Mouse (Mus musculus) right cerebral cortex, postnatal 25 days (tissue): ENCODE measurements around the gene Gm20388.
"Not testable (repeated sequence)": the region's sequence is repeated elsewhere in the genome, so short reads cannot be mapped to it uniquely, and the experiment has no call there.

Experiments used
- DNase-seq: peaks from one replicate; pipeline ENCODE4 v3.0.0; 2022

The Gm20388 gene

DNA sequence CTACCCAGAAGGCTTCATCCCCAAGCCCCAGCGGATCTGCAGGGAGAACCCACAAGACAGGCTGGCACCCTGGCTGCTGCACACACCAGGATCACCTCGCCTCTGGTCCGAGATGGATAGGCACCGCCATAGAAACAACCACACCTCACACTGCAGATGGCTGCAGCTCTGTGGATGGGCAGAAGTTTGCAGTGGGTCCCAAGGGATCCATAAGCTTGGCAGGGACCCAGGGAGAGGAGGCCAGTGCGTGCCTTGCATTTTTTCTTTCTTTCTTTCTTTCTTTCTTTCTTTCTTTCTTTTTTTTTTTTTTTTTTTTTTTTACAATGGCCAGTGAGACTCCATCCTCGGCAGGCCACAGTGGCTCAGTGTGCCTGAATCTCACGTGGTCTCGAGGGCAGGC, 1360.9 kb downstream of the Gm20388 start:
- no peak for DNase-seq

DNA sequence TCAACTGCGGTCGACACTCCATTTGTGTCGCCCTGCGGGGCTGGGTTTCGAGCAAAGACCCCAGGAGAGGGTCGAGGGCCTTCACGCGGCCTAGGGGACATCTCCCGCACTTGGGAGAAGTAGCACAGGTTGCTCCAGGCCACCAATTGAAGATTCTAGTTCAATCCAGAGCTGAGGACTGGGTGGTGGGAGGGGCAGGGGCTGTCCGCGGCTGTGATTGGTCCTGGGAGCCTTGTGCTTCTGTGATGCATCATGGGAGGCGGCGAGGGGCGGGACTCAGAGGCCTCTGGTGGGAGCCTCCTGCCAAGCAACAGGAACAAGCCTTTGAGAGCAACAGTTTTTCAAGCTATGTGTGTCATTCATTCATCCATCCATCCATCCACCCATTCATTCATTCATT, 1362.6 kb downstream of the Gm20388 start:
- no peak for DNase-seq

DNA sequence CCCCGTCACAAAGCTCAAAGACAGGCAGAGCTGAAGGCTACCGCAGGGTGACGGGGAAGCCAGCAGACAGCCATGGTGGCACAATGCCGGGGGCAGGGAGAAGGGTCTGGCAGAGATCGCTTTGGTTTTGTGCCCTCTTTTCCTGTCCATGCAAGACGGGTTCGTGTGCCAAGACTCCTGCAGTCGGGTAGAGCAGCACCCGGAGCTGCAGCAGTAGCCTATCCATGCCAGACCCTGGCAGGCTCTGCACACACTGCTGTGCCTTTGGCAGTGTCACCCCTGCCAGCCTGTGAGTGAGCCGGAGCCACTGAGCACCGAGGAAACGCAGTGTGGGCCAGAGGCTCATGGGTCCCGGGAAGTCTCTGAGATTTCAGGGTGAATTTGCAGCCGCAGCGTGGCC, 1363.0 kb downstream of the Gm20388 start:
- DNase-seq, result no peak

DNA sequence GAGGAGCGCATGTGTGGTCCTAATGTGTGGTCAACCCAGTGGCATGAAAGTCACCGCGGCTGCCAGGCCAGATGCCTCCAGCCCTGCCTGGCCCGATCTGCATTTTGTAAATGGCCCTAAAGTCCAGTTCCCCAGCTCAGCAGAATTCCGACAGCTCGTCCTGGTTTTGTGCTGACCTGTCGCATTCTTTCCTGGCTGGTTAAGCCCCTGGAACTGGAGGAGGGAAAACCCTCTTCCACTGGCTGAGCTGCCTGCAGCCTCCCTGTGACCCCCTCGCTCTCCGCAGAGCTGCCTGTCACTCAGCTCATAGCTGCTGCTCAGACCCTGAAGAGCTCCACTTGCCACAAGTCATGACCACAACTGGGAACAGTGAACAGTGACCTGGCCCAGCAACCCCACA, 1369.8 kb downstream of the Gm20388 start:
- no peak for DNase-seq

DNA sequence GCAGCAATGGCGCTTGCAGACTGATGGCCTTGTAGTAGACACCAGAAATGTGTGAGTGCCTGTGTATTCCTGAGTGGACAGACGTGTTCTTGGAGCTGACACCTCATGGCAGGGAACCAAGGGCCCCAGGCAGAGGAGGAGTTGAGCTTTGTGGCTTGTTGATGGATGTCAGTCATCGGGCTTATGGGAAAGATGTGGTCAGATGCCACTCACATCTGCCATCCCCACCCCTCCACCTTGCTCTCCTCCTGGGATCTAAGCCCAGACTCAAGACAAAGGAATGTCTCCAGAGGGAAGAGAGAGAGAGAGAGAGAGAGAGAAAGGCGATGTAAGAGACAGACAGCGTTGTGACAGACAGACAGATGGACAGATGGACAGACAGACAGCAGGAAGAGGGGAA, 1378.7 kb downstream of the Gm20388 start:
- DNase-seq, result no peak

DNA sequence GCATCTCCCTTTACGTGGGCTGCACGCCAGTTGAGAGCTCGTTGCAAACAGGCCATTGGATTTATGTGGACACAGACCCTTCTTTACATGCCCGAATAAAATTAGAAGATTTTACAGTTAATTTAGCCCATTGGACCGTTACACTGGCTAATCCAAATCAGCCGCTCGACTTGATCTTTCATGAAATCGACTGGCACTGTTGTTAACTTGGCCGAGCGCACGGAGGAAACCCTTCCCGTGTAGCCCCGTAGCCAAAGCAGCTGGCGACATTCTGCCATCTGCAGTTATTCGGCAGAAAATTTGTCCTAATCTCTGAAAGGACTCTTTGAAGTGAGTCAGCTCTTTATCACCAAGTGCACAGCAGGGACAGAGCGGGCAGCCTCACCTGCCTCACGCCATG, 1379.9 kb downstream of the Gm20388 start:
- no peak for DNase-seq

DNA sequence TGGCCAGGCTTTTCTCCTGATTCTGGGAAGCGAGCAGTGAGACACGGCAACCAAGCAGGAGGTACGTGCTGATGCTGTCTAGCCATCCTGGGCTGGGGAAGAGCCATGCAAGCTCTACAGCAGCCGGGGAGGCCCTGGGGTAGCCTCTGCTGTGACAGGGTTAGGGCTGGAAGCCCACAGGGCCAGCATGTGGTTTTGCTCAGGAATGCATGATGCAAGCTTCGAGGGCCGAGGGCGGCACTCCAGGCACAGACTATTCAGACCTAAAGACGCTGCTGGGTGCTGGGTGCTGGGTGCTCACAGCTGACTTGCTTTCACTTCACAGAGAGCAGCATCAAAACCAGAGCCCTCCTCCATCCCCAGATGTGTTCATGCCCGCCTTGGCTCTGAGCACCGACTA, 1382.8 kb downstream of the Gm20388 start:
- no peak for DNase-seq

DNA sequence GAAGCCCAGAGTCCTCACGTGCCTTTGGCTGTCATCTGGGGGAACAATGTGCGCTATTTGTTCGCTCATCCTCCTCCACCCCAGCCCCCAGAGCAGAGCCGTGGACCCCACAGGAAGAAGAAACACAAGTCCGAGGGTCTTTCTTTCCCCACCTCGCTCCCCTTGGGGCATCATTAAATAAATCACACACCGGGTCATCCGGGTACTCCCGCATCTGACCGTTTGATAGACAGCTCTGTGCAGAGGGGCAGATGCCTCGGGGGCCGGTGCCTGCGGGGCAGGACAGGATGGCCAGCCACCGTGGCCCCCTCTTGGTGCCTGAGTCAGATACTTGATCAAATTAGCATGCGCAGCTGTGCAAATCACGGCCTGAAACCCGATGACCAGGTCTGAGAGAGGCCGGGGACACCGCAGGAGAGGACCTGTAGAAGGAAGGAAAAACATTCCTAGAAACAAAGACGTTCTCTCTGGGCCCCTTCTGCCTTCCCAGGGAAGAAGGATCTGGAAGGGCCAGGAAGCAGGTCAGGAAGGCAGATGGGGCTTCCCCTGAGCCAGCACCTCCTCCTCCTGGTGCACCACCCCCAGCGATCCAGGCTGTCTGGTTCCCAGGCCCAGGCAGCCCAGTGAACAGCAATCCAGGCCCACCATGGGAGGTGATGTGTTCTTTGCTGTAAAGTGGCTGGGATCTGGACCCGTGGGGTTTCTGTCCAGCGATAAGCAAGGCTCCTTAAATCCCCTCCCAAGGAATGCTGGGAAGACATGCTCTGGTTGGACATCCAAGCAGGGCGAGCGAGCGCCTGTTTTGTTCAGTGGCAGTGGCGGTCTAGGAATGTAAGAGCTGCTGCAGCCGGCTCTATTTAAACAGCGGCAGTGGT, 1383.8 kb downstream of the Gm20388 start:
- no peak for DNase-seq

DNA sequence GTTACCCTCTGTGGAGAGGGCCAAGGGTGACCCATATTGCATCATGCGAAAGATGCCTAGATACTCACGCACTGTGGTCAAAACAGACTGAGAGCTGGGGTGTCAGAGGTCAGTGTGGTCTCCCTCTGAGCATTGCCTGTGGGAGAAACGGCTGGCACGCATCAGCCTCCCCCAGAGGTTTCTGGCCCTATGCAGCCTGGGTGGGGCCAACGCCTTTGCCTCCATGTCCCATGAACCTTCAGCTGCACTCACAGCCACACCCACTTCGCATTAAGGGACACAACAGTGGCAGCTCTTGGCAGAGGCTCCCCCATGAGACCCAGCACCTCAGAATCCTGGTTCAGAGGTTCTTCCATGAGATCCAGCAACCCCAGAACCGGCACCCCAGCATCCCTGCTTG, 1385.4 kb downstream of the Gm20388 start:
- no peak for DNase-seq

DNA sequence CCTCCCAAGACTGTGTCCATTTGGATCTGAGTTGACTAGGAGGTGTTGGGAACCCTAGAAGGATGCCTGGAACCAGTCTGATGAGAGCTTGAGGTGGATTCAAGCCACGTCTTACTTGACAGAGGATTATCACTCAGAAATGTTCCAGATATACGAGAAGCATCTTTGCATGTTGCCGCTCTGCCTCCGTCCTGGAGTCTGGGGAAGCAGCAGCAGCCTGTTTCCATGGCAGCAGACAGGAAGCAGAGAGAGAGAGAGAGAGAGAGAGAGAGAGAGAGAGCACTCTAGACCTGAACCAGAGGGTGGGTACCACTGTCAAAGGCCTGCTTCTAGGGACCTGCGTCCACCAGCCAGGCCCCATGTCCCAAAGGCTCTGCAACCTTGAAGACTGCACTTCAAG, 1386.0 kb downstream of the Gm20388 start:
- no peak for DNase-seq

DNA sequence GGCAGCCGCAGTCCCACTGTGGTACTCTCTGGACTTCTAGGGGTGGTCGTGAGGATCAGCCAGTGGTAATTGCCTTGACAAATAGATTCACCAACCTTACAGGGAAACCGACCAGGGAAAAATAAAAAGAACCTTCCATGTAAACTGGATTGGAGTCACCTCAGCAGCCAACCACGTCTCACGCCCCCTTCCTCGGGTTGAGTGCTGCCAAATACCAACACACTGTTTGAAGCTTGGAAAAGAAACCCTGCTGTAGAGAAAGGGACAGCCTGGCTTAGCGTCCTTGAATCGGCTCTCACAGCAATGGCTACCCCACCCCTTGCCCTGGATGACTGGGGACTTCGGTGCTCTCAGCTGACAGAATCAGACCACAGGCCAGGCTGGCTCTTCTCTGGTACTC, 1386.7 kb downstream of the Gm20388 start:
- DNase-seq, result no peak

DNA sequence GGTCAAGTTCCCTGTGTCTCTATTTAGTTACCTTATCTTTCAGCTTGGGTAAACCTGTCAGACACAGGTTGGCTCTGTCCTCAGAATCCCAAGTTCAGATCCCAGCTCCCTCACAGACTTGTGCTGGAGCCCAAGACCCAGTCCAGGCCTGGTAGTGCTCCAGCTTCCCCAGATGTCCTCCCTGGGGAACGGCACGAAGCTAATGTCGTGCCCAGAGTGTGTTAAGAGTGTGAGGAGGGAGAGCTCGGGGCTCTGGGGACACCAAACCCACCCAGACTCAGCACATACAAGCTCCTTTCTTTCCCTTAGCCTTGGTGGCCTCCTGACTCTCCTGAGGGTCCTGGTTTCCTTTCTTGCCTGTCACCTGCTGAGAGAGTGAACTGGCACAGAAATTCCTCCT, 1389.4 kb downstream of the Gm20388 start:
- no peak for DNase-seq

DNA sequence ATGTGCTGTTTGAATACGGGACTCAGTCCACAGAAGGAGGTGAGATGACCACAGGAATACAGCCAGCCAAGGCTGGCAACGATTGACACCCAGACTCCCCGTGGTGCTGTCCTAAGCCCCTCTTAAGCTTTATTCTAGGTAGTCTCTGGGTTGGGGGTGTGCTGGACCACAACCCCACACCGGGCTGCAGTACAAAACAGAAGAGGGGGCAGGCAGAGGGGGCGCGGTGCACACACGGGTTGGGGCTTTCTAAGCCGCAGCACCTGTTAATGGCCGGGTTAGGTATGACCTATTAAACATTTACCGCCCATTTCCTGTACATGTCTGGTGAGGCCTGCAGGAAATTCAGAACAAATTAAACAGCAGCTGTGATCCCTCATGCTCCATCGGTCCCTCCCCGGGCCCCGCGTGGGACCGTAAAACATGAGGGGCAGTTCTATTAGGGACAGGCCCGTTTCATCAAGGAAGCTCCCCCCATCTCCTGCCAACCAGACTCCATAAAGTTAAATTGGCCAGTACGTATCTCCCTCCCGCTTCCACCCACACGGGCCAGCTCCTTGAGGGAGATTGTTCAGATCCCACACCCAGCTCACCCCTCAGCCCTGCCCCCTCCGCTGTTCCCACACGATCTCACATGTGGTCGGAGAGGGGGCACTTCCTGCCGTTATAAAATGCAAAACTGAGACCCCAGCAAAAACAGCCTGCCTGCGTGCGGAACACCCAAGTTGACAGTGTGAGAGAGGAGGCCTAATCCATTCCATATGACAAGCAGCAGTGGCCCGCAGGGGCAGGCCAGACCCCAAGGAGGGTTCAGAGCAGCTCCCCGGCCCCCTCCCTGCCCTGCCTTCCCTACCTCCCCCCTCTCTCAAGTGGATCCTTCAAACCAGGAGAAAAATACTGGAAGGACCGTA, 1390.1 kb downstream of the Gm20388 start:
- DNase-seq, result no peak

DNA sequence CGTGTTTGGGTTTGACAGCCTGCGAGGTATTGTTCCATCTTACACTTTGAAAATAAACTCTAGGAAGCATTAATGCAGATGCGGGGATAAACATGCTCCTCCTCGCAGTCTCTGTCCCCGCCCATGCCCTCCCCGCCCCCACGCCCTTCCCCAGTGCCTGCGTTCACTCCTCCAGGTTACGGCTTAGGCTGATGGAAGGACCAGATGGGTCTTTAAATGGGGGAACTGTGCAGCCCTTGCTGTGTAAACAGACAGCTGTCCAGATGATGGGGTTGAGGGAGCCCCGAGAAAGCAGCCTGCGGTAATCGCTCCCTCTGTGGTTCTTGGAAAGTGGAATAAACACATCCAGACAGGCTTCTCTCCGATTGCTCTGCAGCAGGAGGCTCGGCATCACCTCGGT, 1390.8 kb downstream of the Gm20388 start:
- no peak for DNase-seq

DNA sequence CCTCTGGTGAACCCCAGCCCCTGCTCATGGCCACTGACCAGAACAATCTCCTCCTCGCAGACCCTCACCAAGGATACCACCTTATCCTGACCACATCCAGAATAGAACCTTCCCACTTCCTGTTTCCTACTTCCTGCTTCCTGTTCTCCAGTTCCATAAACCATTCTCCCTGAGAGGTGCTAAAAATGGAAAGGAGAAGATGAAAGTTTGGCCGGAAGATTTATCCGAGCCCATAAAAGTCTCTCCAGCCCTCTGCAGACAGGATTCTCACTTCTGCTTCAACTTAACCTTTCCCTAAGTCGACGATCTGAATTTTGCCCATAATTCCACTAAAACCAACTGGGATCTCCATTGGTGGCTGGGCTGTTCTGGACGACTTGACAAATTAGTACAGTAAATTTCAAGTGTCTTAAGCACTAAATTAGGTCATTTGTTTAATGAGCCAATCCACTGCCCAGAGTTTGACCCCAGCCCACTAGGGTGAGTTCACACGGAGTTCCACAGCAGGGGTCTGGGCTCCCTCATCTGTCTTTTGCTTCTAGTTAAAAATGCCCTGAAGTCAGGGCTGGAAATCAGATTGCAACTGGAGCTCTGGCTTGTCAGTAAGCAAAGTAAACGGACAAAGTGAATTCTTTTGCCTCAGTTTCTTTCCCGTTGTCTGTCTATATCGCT, 1391.5 kb downstream of the Gm20388 start:
- no peak for DNase-seq

DNA sequence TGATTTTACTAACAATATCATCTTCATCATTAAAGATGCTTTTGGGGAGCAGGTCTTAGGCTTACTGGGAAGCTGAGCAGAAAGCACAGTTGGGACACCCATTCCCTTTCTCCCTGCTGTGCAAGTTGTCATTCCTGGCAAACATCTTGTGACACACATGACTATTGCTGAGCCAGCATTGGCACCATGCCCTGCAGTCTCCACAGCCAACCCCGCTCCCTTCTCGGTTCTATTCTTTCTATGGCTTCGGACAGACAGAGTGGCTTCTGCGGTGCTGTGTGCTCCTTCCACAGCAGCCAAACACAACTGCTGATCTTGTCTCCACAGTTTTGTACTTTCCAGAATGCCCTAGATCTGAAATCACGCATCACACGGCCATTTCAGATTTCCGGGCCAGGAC, 1397.1 kb downstream of the Gm20388 start:
- no peak for DNase-seq

DNA sequence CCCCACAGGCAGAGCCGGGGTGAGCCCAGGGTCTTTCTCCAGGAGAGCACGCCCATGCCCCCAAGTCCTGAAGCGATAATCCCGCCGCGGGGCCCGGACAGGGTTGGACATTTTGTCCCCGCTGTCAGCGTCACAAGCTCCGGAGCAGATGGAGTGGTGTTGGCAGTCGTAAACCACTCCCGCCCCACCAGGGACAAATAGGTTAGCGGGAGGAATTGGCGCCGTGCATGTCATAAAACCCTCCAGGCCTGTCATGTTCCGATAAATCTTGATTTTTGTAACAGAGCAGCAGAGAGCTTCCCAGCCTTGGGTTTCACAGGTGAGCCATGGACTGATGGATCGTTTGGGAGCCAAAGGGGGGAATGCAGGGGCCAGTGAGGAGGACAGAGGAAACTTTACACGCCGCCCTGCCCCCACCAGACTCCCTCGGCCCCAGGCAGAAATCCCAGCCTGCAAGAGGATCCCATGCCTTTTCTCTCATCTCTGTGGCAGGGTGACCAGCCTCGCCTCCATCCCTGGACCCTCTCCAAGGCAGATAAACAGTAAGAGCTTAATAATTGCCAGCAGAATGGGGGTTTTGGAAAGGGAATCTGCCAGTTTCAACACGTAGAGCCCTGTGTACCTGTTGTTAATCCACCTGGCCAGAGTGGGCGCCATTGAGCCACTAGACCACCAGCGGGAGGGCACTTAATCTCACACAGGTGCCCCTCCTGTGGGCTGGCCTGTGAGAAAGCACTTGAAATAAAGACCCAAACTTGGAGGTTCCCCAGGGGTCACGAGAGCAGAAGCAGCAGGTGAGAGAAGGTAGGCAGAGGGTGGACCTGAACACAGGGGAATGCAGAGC, 1400.6 kb downstream of the Gm20388 start:
- DNase-seq, result no peak

DNA sequence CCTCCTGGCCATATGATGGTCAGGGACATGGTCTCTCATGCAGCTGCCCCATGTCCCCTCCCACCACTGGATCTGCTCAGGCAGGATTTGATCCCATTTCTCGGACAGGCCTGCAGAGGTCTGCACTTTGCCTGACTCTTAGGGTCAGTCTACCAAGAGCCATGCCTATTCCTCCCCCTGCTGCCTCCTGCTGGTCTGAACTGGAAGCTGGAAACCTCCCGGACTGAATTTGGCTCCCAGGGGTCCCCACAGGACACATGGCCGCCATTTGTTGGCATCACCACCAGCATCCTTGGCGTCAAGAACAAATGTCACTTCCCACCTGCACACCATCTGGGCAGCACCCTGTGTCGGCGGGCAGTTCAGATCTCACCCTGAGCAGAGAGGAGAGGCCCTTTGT, 1402.8 kb downstream of the Gm20388 start:
- DNase-seq, result no peak

DNA sequence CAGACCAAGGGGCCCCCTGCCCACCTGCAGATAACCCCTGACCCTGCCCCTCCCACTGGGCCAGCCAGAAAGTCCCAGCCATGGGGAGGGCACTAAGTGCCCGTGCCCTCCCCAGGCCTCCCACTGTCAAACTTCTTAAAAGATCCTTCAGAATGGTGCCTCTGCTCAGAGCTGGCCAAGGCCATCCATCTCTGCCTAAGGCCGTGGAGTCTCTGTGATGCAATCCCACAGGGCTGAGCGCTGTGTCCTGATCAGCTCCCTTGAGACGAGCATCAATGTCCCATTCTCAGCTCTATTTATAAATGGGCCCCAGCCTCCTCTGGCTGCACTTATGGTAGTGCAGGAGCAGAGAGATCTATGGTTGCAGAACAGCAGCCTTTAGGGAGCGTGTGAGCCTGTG, 1403.4 kb downstream of the Gm20388 start:
- no peak for DNase-seq

DNA sequence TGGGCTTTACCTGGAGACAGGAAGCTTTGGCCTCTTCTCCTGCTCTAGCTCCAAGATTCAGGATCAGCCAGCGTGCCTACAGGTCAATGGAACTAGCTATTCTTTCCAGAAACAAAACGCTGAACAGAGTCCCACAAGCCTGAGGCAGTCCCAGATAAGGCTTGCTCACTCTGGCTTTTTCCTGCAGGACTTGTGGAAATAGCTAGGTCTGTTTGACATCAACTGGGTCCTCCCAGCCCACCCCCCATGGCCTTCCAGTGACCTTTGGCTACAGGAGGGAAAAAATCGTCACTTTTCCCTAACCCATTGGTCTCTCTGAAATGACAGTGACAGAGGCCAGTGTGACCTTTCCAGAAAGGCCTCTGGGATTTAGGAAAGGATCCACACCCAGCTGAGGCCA, 1404.9 kb downstream of the Gm20388 start:
- no peak for DNase-seq

DNA sequence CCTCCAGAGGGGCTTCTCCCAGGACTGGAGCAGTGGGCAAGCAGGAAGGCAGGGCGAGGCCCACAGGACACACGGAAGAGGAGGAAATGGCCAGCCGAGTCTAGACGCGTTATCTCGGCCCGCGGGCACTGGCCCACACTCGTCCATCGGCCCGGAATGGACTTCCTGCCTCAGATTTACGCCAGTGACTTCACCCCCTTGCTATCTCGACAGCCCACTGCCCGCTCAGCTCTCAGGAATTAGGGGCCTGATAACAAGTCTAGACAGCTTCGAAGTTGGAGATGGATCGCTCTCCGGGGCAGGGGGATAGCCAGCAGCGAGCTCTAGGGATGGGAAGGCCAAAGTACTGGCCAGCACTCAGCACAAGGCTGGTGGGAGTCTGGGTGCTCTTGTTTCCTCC, 1405.4 kb downstream of the Gm20388 start:
- no peak for DNase-seq

DNA sequence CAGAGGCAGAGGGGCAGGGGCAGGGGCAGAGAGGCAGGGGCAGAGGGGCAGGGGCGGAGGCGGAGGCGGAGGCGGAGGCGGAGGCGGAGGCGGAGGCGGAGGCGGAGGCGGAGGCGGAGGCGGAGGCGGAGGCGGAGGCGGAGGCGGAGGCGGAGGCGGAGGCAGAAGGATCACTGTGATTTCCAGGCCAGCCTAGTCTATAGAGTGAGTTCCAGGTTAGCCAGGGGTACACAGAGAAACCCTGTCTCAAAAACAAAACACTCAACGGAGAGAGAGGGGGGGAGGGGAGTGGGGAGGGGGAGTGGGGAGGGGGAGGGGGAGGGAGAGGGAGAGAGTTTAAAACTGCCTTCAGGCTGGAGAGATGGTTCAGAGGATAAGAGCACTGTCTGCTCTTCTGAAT, 1408.1 kb downstream of the Gm20388 start:
- not testable (repeated sequence) for DNase-seq

DNA sequence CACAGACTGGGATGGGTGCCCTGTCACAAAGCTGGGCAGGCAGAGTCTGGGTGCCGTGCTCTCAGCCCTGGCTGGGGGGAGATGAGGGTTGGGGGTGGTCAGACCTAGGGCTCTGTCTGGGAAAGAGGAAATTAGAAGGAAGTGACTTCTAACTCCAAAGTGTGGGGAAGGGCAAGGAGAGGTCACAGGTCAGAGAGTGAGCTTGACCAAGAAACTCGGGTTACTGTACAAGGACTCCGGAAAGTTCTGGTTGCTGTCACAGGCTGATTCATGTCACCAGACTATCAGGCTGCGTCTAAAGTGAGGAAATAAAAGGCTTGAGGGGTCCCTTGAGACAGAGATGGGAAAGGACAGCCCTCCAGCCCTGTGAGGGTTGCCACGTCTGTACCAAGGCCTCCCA, 1408.8 kb downstream of the Gm20388 start:
- DNase-seq, result no peak
